Mouse (Mus musculus): ENCODE measurements around the gene Tm7sf3. TPM values are rescaled to one million over a fixed set of nuclear protein-coding genes. Genes with fewer than 3 reads are reported as not detected.
"Not testable (repeated sequence)": the region's sequence is repeated elsewhere in the genome, so short reads cannot be mapped to it uniquely, and the experiment has no call there.

Gene Tm7sf3
- polyA plus RNA-seq, 1 experiment from 2014 or later: 29.9 TPM

GRCm38 (mm10) chr6:146577310-146578109 lies 65.1 kb downstream of the Tm7sf3 start, which contains the start of gene Ints13:
Gene Ints13 (minus strand): TSS chr6:146577835.
- ATAC-seq (ENCODE audit: low read depth): peak; percentile 96
- peak within 1 kb of the TSS; percentile 98 for H3K27ac ChIP-seq (ENCODE audit: low read length)
- peaks cover 20% of the 10 kb centered on the region for H3K4me1 ChIP-seq (replicated peaks; ENCODE audit: control insufficient read depth, insufficient read depth, low read length)
- H3K36me3 ChIP-seq (ENCODE audit: control insufficient read depth, insufficient read depth, low read length): peaks cover 3% of the 10 kb centered on the region; the same call in 1 of the 2 replicates
- under 1% methylated on average over 77 of the region's 77 CpGs for WGBS
- peak within 1 kb of the TSS; percentile 97 for H3K9ac ChIP-seq (ENCODE audit: low read length)
- no peaks in the 10 kb centered on the region for H3K9me3 ChIP-seq (ENCODE audit: control insufficient read depth, low read length)
- H3K4me2 ChIP-seq (ENCODE audit: low read depth, low read length): peak within 1 kb of the TSS; percentile 90
- no peaks in the 10 kb centered on the region for H3K27me3 ChIP-seq (ENCODE audit: control insufficient read depth, insufficient read depth, low read depth, low read length)
- H3K4me3 ChIP-seq (ENCODE audit: low read length): peak within 1 kb of the TSS; percentile 90

- Histone ChIP-seq H3K36me3 (ENCODE audit: control insufficient read depth, insufficient read depth, low read length) (peaks cover 3% of the 10 kb centered on the region; the same call in 1 of the 2 replicates), H3K27ac (ENCODE audit: low read length) (peak within 1 kb of the TSS; percentile 98), H3K4me1 (replicated peaks; ENCODE audit: control insufficient read depth, insufficient read depth, low read length) (peaks cover 20% of the 10 kb centered on the region), H3K4me3 (ENCODE audit: low read length) (peak within 1 kb of the TSS; percentile 90), H3K27me3 (ENCODE audit: control insufficient read depth, insufficient read depth, low read depth, low read length) (no peaks in the 10 kb centered on the region), H3K9ac (ENCODE audit: low read length) (peak within 1 kb of the TSS; percentile 97), H3K4me2 (ENCODE audit: low read depth, low read length) (peak within 1 kb of the TSS; percentile 90), H3K9me3 (ENCODE audit: control insufficient read depth, low read length) (no peaks in the 10 kb centered on the region)
- ATAC-seq (ENCODE audit: low read depth): no peak
- under 1% methylated on average over 13 of the region's 13 CpGs for WGBS
These were observed 65.7 kb downstream of the Tm7sf3 start, which contains the start of gene Fgfr1op2 for GRCm38 (mm10) chr6:146576903-146577302. Gene Fgfr1op2 (plus strand): TSS chr6:146577203.

GRCm38 (mm10) chr6:146572073-146572472 lies 70.6 kb downstream of the Tm7sf3 start:
- Histone ChIP-seq H3K4me1 (replicated peaks; ENCODE audit: control insufficient read depth, insufficient read depth, low read length) (peaks cover 10% of the 10 kb centered on the region), H3K36me3 (ENCODE audit: control insufficient read depth, insufficient read depth, low read length) (peaks cover 6% of the 10 kb centered on the region), H3K9me3 (ENCODE audit: control insufficient read depth, low read length) (no peaks in the 10 kb centered on the region), H3K4me2 (ENCODE audit: low read depth, low read length) (no peak overlapping the region), H3K27me3 (ENCODE audit: control insufficient read depth, insufficient read depth, low read depth, low read length) (no peaks in the 10 kb centered on the region), H3K4me3 (ENCODE audit: low read length) (no peak overlapping the region), H3K27ac (ENCODE audit: low read length) (no peak overlapping the region), H3K9ac (ENCODE audit: low read length) (no peak overlapping the region)
- ATAC-seq (ENCODE audit: low read depth): no peak

GRCm38 (mm10) chr6:146562461-146562860 lies 80.2 kb downstream of the Tm7sf3 start:
- H3K27me3 ChIP-seq (ENCODE audit: control insufficient read depth, insufficient read depth, low read depth, low read length); H3K4me1 ChIP-seq (replicated peaks; ENCODE audit: control insufficient read depth, insufficient read depth, low read length); H3K27ac ChIP-seq (ENCODE audit: low read length); ATAC-seq (ENCODE audit: low read depth); H3K4me3 ChIP-seq (ENCODE audit: low read length); H3K9me3 ChIP-seq (ENCODE audit: control insufficient read depth, low read length); H3K4me2 ChIP-seq (ENCODE audit: low read depth, low read length); H3K9ac ChIP-seq (ENCODE audit: low read length): not testable (repeated sequence)
- WGBS: 77% methylated on average over 1 of the region's 1 CpGs
- peaks cover 20% of the 10 kb centered on the region for H3K36me3 ChIP-seq (ENCODE audit: control insufficient read depth, insufficient read depth, low read length)

Other genes starting within 250 kb of the Tm7sf3 start
- 14.4 and 16.2 TPM in 2 replicates for gene Itpr2, start 140.6 kb downstream of the Tm7sf3 start, polyA plus RNA-seq (2015; fragmentation: Nextera tagmentation; extraction: Ambion mirVana)
- gene Fgfr1op2, start 65.6 kb downstream of the Tm7sf3 start, polyA plus RNA-seq (2015; fragmentation: Nextera tagmentation; extraction: Ambion mirVana): 102 and 109 TPM in 2 replicates
- gene Ints13, start 65.0 kb downstream of the Tm7sf3 start, polyA plus RNA-seq (2015; fragmentation: Nextera tagmentation; extraction: Ambion mirVana): 69.9 and 71.2 TPM in 2 replicates
- 146 and 159 TPM in 2 replicates for gene Med21, start 277 bp downstream of the Tm7sf3 start, polyA plus RNA-seq (2015; fragmentation: Nextera tagmentation; extraction: Ambion mirVana)
- 13.5 and 15.6 TPM in 2 replicates for gene Stk38l, start 82.2 kb upstream of the Tm7sf3 start, polyA plus RNA-seq (2015; fragmentation: Nextera tagmentation; extraction: Ambion mirVana)
- 3.9 and 4.4 TPM in 2 replicates for gene Arntl2, start 153.2 kb upstream of the Tm7sf3 start, polyA plus RNA-seq (2015; fragmentation: Nextera tagmentation; extraction: Ambion mirVana)
- not detected in 2 replicates for gene Smco2, start 207.3 kb upstream of the Tm7sf3 start, polyA plus RNA-seq (2015; fragmentation: Nextera tagmentation; extraction: Ambion mirVana)
- gene Ppfibp1, start 245.7 kb upstream of the Tm7sf3 start, polyA plus RNA-seq (2015; fragmentation: Nextera tagmentation; extraction: Ambion mirVana): 46.8 and 50.5 TPM in 2 replicates